Mouse (Mus musculus): ENCODE measurements around the gene Kcnn4. TPM values are rescaled to one million over a fixed set of nuclear protein-coding genes. Genes with fewer than 3 reads are reported as not detected.

The Kcnn4 gene
- polyA plus RNA-seq, 1 experiment from 2014 or later, result 0.70 TPM

DNA sequence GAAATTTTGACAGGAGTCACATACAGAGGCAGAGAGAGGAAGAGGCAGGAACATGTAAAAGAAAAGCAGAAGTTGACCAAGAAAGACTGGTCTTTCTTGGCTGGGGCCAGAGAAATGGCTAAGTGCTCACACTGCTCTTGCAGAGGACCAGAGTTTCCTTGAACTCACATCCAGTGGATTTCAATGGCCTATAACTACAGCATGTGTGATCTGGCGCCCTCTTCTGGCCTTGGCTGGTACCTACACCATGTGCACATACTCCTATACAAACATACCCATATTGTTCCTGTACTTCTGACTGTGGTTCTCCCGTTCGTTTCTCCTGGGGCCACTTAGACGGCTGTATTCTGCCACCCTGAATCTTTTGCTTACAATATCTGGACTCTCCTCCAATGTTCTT is 9.1 kb upstream of the Kcnn4 start:
- Histone ChIP-seq H3K36me3 (ENCODE audit: control insufficient read depth, insufficient read depth, low read length) (no peaks in the 10 kb centered on the region), H3K9me3 (ENCODE audit: control insufficient read depth, low read length) (0 out of 2 replicates have a peak, but pooled peaks cover 3% of the 10 kb centered on the region), H3K4me2 (ENCODE audit: low read length) (no peak overlapping the region), H3K4me1 (replicated peaks; ENCODE audit: control insufficient read depth, insufficient read depth, low read length) (no peaks in the 10 kb centered on the region), H3K27ac (ENCODE audit: low read depth) (no peak overlapping the region), H3K9ac (ENCODE audit: low read length) (no peak overlapping the region), H3K27me3 (replicated peaks; ENCODE audit: control insufficient read depth, insufficient read depth, low read length) (no peaks in the 10 kb centered on the region), H3K4me3 (ENCODE audit: low read depth, low read length) (no peak overlapping the region)
- no peak for DNase-seq (ENCODE audit: low spot score)
- no peak for ATAC-seq (replicated peaks; ENCODE audit: low FRiP score, low TSS enrichment, low read depth)
- WGBS, result 64% methylated on average over 4 of the region's 4 CpGs

DNA sequence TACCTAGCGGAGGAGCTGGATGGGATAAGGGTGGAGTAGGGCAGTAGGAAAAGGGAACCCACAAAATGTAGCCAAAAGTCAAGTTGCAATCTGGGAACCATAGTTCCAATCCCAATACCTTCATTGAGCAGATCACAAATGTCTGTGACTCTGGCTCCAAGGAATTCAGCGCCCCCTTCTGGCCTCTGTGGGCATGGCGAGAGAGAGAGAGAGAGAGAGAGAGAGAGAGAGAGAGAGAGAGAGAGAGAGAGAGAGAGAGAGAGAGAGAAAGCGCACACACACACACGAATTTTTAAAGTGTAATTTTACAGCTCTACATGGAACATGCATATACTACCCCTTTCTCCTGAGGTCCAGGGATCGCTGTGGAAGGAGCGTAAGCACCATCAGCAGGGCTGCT is 6.8 kb upstream of the Kcnn4 start:
- DNase-seq (ENCODE audit: low spot score), result no peak
- no peak for ATAC-seq (replicated peaks; ENCODE audit: low FRiP score, low TSS enrichment, low read depth)

DNA sequence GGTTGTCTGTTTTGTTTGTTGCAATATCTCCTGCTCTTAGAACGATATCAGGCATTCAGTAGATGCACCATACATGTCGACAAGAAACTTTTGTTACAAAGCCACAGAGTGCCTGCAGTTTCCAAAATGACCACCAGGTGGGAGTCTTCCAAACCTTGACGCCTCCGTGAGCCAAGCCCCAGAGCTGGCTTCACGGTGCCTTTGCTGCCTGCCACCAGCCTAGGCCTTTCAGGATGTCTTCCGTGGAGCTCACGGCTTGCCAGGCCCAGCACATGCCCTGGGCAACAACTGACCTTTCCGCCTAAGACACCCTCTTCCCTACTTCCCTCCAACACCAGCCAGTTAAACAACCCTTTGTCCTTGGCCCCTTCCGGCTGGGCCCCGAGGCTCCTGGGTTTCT is 5.2 kb upstream of the Kcnn4 start:
- no peak overlapping the region for H3K4me2 ChIP-seq (ENCODE audit: low read length)
- no peaks in the 10 kb centered on the region for H3K36me3 ChIP-seq (ENCODE audit: control insufficient read depth, insufficient read depth, low read length)
- ATAC-seq (replicated peaks; ENCODE audit: low FRiP score, low TSS enrichment, low read depth) (no peak), DNase-seq (ENCODE audit: low spot score) (peak; percentile 96)
- H3K27ac ChIP-seq (ENCODE audit: low read depth), result no peak overlapping the region
- no peak overlapping the region for H3K9ac ChIP-seq (ENCODE audit: low read length)
- WGBS, result 22% methylated on average over 10 of the region's 10 CpGs
- no peak overlapping the region for H3K4me3 ChIP-seq (ENCODE audit: low read depth, low read length)
- H3K9me3 ChIP-seq (ENCODE audit: control insufficient read depth, low read length), result 0 out of 2 replicates have a peak, but pooled peaks cover 3% of the 10 kb centered on the region
- H3K27me3 ChIP-seq (replicated peaks; ENCODE audit: control insufficient read depth, insufficient read depth, low read length), result no peaks in the 10 kb centered on the region
- no peaks in the 10 kb centered on the region for H3K4me1 ChIP-seq (replicated peaks; ENCODE audit: control insufficient read depth, insufficient read depth, low read length)

More for the DNA sequence above, 6.8 kb upstream of the Kcnn4 start:
- no peaks in the 10 kb centered on the region for H3K4me1 ChIP-seq (replicated peaks; ENCODE audit: control insufficient read depth, insufficient read depth, low read length)
- H3K9me3 ChIP-seq (ENCODE audit: control insufficient read depth, low read length), result 0 out of 2 replicates have a peak, but pooled peaks cover 3% of the 10 kb centered on the region
- H3K27ac ChIP-seq (ENCODE audit: low read depth), result no peak overlapping the region
- H3K27me3 ChIP-seq (replicated peaks; ENCODE audit: control insufficient read depth, insufficient read depth, low read length), result no peaks in the 10 kb centered on the region
- no peak overlapping the region for H3K4me2 ChIP-seq (ENCODE audit: low read length)
- H3K4me3 ChIP-seq (ENCODE audit: low read depth, low read length), result no peak overlapping the region
- WGBS, result 21% methylated on average over 7 of the region's 7 CpGs
- no peak overlapping the region for H3K9ac ChIP-seq (ENCODE audit: low read length)
- H3K36me3 ChIP-seq (ENCODE audit: control insufficient read depth, insufficient read depth, low read length), result no peaks in the 10 kb centered on the region

DNA sequence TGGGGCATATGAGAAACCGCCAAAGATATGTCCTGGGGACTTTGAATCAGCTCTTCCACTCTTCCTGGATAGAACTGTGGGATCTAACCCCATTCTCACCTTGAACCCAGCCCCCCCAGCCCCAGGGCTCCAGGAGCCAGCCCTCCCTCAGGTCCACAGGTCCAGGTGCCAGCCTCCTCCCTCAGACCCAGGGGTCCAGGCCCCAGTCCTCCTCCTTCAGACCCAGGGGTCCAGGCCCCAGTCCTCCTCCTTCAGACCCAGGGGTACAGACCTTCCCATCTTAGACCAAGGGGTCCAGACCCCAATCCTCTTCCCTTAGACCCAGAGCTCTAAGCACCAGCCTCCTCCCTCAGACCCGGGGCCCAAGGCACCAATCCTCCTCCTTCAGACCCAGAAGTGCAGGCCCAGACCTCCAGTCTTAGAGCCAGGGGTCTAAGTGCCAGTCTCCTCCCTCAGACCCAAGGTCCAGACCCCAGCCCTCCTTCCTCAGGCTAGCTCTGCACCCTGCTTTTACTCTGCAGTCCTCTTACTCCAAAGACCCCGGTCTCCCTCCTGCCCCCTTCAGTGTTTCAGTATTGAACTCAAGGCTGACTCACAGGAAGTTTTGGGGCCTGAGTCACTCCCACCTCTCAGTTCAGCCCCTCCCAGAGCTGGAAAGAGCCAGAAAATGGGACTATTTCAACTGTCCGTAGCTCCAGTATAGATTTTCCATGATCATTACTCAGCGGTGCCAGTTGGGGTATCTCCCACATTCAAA is 4.6 kb upstream of the Kcnn4 start:
- ATAC-seq (replicated peaks; ENCODE audit: low FRiP score, low TSS enrichment, low read depth), result no peak

DNA sequence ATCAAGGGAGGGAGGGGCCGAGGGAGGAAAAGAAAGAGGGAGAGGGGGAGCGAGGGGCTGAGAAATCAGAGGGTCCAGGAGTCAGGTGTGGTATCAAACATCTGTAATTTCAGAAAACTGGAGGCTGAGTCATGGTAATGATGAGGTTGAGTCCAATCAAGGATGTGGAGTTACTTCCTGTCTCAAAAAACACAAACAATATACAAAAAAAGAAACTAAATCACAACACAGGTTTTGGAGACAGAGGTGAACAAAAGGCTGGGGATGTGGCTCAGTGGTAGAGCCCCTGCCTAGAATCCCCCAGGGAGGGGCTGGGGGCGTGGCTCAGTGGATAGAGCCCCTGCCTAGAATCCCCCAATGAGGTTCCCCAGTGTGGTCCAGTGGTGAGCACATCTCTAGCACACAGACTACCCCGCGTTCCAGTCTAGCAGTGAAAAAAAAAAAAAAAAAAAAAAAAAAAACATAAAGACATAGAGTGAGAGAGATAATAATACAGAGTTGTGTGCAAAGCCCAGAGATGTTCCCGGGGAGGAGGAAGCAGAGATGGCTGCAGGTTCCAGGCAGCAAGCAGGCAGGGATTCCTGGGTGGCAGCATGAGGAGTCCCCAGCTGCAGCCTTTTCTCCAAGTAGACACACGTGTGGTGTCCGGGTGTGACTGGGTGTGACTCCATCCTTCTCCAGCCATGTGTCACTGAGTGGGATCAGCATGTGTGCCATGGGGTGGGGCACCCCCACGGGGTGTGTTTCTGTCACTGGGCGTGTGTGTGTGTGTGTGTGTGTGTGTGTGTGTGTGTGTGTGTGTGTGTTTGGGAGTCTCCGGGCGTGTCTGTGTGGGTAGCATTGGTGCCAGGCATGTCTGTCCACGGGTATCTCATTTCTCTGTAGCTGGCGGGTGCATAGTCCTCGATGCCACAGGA is 3.1 kb upstream of the Kcnn4 start:
- no peak for ATAC-seq (replicated peaks; ENCODE audit: low FRiP score, low TSS enrichment, low read depth)
- H3K4me2 ChIP-seq (ENCODE audit: low read length), result no peak overlapping the region
- H3K27ac ChIP-seq (ENCODE audit: low read depth), result no peak overlapping the region
- H3K9me3 ChIP-seq (ENCODE audit: control insufficient read depth, low read length), result no peaks in the 10 kb centered on the region
- 71% methylated on average over 15 of the region's 15 CpGs for WGBS
- no peaks in the 10 kb centered on the region for H3K27me3 ChIP-seq (replicated peaks; ENCODE audit: control insufficient read depth, insufficient read depth, low read length)
- no peak overlapping the region for H3K9ac ChIP-seq (ENCODE audit: low read length)
- no peak for DNase-seq (ENCODE audit: low spot score)
- no peaks in the 10 kb centered on the region for H3K36me3 ChIP-seq (ENCODE audit: control insufficient read depth, insufficient read depth, low read length)
- H3K4me1 ChIP-seq (replicated peaks; ENCODE audit: control insufficient read depth, insufficient read depth, low read length), result 0 out of 2 replicates have a peak, but pooled peaks cover 4% of the 10 kb centered on the region
- H3K4me3 ChIP-seq (ENCODE audit: low read depth, low read length), result no peak overlapping the region

More for the DNA sequence above, 4.6 kb upstream of the Kcnn4 start:
- Histone ChIP-seq H3K4me2 (ENCODE audit: low read length) (no peak overlapping the region), H3K36me3 (ENCODE audit: control insufficient read depth, insufficient read depth, low read length) (no peaks in the 10 kb centered on the region), H3K9ac (ENCODE audit: low read length) (no peak overlapping the region), H3K27me3 (replicated peaks; ENCODE audit: control insufficient read depth, insufficient read depth, low read length) (no peaks in the 10 kb centered on the region), H3K4me3 (ENCODE audit: low read depth, low read length) (no peak overlapping the region), H3K4me1 (replicated peaks; ENCODE audit: control insufficient read depth, insufficient read depth, low read length) (0 out of 2 replicates have a peak, but pooled peaks cover 4% of the 10 kb centered on the region), H3K9me3 (ENCODE audit: control insufficient read depth, low read length) (0 out of 2 replicates have a peak, but pooled peaks cover 3% of the 10 kb centered on the region), H3K27ac (ENCODE audit: low read depth) (no peak overlapping the region)
- WGBS, result 77% methylated on average over 5 of the region's 5 CpGs
- DNase-seq (ENCODE audit: low spot score), result no peak

DNA sequence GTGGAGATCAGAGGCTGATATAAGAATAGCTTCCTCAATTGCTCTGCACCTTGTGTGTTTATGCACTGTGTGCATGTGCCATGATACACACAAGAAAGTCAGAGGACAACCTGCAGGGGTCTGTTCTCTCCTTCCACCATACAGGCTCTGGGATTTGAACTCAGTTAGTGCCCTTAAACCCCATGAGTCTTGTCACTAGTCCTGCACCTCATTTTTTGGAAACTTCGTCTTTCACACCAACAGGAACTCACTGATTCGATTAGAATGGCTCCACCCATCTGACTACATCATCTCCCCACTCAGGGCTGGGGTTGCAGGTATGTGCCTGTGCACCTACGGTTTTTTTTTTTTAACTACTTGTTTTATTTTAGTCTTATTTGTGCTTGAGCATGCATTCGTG is 1.8 kb upstream of the Kcnn4 start:
- no peak for ATAC-seq (replicated peaks; ENCODE audit: low FRiP score, low TSS enrichment, low read depth)
- Histone ChIP-seq H3K4me2 (ENCODE audit: low read length) (no peak overlapping the region), H3K27ac (ENCODE audit: low read depth) (no peak overlapping the region), H3K4me3 (ENCODE audit: low read depth, low read length) (no peak overlapping the region), H3K36me3 (ENCODE audit: control insufficient read depth, insufficient read depth, low read length) (no peaks in the 10 kb centered on the region), H3K27me3 (replicated peaks; ENCODE audit: control insufficient read depth, insufficient read depth, low read length) (no peaks in the 10 kb centered on the region), H3K9me3 (ENCODE audit: control insufficient read depth, low read length) (no peaks in the 10 kb centered on the region), H3K9ac (ENCODE audit: low read length) (no peak overlapping the region), H3K4me1 (replicated peaks; ENCODE audit: control insufficient read depth, insufficient read depth, low read length) (0 out of 2 replicates have a peak, but pooled peaks cover 4% of the 10 kb centered on the region)
- DNase-seq (ENCODE audit: low spot score), result no peak
- 68% methylated on average over 4 of the region's 4 CpGs for WGBS

DNA sequence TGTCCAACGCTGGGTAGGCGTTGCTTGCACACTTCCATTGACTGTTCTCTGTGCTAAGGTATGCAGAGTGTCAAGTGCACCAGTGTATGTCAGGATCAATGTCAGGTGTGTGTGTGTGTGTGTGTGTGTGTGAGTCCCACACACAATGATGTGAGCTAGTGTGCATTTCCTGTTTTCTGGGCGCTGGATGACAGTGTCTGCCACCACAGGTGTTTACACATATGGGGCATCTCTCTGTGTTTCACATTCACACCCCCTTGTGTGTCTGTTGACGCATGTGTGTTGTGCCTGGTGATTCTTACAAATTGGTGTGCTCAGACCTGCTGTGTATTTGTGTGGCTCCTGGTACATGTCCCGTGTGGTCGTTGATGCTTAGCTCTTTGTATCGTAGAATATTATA is 1.1 kb upstream of the Kcnn4 start:
- no peak for ATAC-seq (replicated peaks; ENCODE audit: low FRiP score, low TSS enrichment, low read depth)
- Histone ChIP-seq H3K36me3 (ENCODE audit: control insufficient read depth, insufficient read depth, low read length) (no peaks in the 10 kb centered on the region), H3K4me2 (ENCODE audit: low read length) (no peak overlapping the region), H3K9ac (ENCODE audit: low read length) (no peak overlapping the region), H3K27me3 (replicated peaks; ENCODE audit: control insufficient read depth, insufficient read depth, low read length) (no peaks in the 10 kb centered on the region), H3K4me1 (replicated peaks; ENCODE audit: control insufficient read depth, insufficient read depth, low read length) (0 out of 2 replicates have a peak, but pooled peaks cover 4% of the 10 kb centered on the region), H3K4me3 (ENCODE audit: low read depth, low read length) (no peak overlapping the region), H3K9me3 (ENCODE audit: control insufficient read depth, low read length) (no peaks in the 10 kb centered on the region), H3K27ac (ENCODE audit: low read depth) (no peak overlapping the region)
- no peak for DNase-seq (ENCODE audit: low spot score)
- 88% methylated on average over 7 of the region's 7 CpGs for WGBS

DNA sequence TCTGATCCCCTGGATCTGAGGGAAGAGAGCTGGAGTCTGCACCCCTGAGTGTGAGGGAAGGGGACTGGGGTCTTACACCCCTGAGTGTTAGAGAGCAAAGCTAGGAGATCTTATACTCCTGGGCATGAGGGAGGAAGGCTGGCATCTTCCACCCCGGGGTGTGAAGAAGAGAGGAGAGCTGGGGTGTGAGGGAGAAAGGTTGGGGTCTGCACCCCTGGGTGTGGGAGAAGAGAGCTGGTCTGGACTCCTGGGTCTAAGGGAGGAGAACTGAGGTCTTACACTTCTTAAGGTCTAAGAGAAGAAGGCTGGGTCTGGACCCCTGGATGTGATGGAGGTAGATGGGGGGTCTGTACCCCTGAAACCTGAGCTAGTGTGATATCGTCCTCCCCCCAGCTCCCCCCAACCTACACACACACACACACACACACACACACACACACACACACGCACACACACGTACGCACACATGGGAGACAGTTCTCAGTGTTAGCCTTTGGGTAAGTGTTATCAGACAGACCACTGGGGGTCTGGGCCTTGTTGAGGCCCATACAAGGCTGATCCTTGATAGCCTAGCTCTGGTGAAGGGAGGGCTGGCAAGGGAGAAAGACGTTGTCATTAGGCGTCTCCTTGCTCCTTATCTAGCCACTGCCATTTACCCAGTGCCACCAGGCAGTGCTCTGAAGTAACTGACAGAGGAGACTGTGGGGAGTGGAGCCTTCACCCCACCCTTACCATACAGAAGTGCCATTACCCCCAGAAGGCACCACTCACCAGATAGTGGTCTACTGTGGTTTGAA is 1.1 kb downstream of the Kcnn4 start:
- Histone ChIP-seq H3K4me1 (replicated peaks; ENCODE audit: control insufficient read depth, insufficient read depth, low read length) (0 out of 2 replicates have a peak, but pooled peaks cover 4% of the 10 kb centered on the region), H3K4me3 (ENCODE audit: low read depth, low read length) (no peak overlapping the region), H3K36me3 (ENCODE audit: control insufficient read depth, insufficient read depth, low read length) (no peaks in the 10 kb centered on the region), H3K9ac (ENCODE audit: low read length) (no peak overlapping the region), H3K4me2 (ENCODE audit: low read length) (no peak overlapping the region), H3K27ac (ENCODE audit: low read depth) (no peak overlapping the region), H3K9me3 (ENCODE audit: control insufficient read depth, low read length) (no peaks in the 10 kb centered on the region), H3K27me3 (replicated peaks; ENCODE audit: control insufficient read depth, insufficient read depth, low read length) (no peaks in the 10 kb centered on the region)
- ATAC-seq (replicated peaks; ENCODE audit: low FRiP score, low TSS enrichment, low read depth) (no peak), DNase-seq (ENCODE audit: low spot score) (no peak)
- WGBS, result 68% methylated on average over 7 of the region's 7 CpGs
